Mouse (Mus musculus) E14TG2a.4 (cell line): ENCODE measurements around the gene Caskin1.

Experiments
- CTCF ChIP-seq: conservative IDR thresholded peaks from 2 replicates; pipeline ENCODE4 v1.5.1; 2014; ENCODE audit warnings: low read length
- NANOG ChIP-seq: IDR thresholded peaks from 2 replicates; pipeline ENCODE4 v1.6.1; 2014; ENCODE audit warnings: borderline replicate concordance, low read length, mixed read lengths
- POU5F1 ChIP-seq: IDR thresholded peaks from 2 replicates; pipeline ENCODE4 v1.6.1; 2014; ENCODE audit warnings: low read length, borderline replicate concordance

GRCm38 (mm10) chr17:24477053-24477984, 11.1 kb upstream of the Caskin1 start:
- no peak for TF ChIP-seq CTCF
- no peak for TF ChIP-seq NANOG
- TF ChIP-seq POU5F1, result no peak
